Mouse (Mus musculus) adrenal gland, postnatal 4 days (tissue): ENCODE results near the gene Zmynd12. TPM values are rescaled to one million over a fixed set of nuclear protein-coding genes. Genes with fewer than 3 reads are reported as not detected.
A peak's percentile ranks its signal among the peaks of the same experiment; 100 is the strongest.

Experiments used
- DNase-seq, 2 experiments: peaks; one replicate each; pipeline ENCODE4 v3.0.0; 2021 to 2022; ENCODE audit warnings: low spot score in 2 of 2, mixed read lengths in 2 of 2
- total RNA-seq, 2 experiments: library from RNA; stranded (reverse); gene quantifications; 2 replicates each; pipeline ENCODE4 v1.2.3; 2021

The Zmynd12 gene
- total RNA-seq, 2 experiments from 2014 or later, result 2.5 to 5.1 TPM

GRCm38 (mm10) chr4:119447261-119447660 is 24.6 kb downstream of the Zmynd12 start:
- no peak for DNase-seq

GRCm38 (mm10) chr4:119447786-119448185 is 25.2 kb downstream of the Zmynd12 start:
- DNase-seq, result no peak

GRCm38 (mm10) chr4:119450436-119450835 is 27.8 kb downstream of the Zmynd12 start:
- no peak for DNase-seq

GRCm38 (mm10) chr4:119453128-119453527 is 30.5 kb downstream of the Zmynd12 start:
- DNase-seq, result no peak

GRCm38 (mm10) chr4:119453533-119453932 is 30.9 kb downstream of the Zmynd12 start:
- no peak for DNase-seq

- DNase-seq, result no peak
Measured at GRCm38 (mm10) chr4:119460296-119460695, 37.7 kb downstream of the Zmynd12 start.

- no peak for DNase-seq
Measured at GRCm38 (mm10) chr4:119460728-119461141, 38.1 kb downstream of the Zmynd12 start.

GRCm38 (mm10) chr4:119462457-119462856 is 39.8 kb downstream of the Zmynd12 start:
- DNase-seq, result no peak

- peak; percentile 34 to 35 for DNase-seq
Measured at GRCm38 (mm10) chr4:119462858-119463755, 40.5 kb downstream of the Zmynd12 start.

GRCm38 (mm10) chr4:119463756-119464419 is 41.3 kb downstream of the Zmynd12 start:
- DNase-seq, result no peak

GRCm38 (mm10) chr4:119465841-119466240 is 43.2 kb downstream of the Zmynd12 start:
- no peak for DNase-seq

GRCm38 (mm10) chr4:119467720-119468380 is 45.2 kb downstream of the Zmynd12 start:
- DNase-seq, result no peak

- no peak for DNase-seq
Measured at GRCm38 (mm10) chr4:119472545-119472944, 49.9 kb downstream of the Zmynd12 start.

- no peak for DNase-seq
Measured at GRCm38 (mm10) chr4:119473150-119473549, 50.5 kb downstream of the Zmynd12 start.

GRCm38 (mm10) chr4:119483051-119483450 is 60.4 kb downstream of the Zmynd12 start:
- DNase-seq, result no peak

GRCm38 (mm10) chr4:119484882-119485281 is 62.3 kb downstream of the Zmynd12 start:
- DNase-seq, result no peak

GRCm38 (mm10) chr4:119489666-119490065 is 67.1 kb downstream of the Zmynd12 start:
- DNase-seq, result no peak

GRCm38 (mm10) chr4:119490806-119491205 is 68.2 kb downstream of the Zmynd12 start:
- no peak for DNase-seq

- DNase-seq, result peak; percentile 7 to 31
Measured at GRCm38 (mm10) chr4:119492291-119492932, 69.8 kb downstream of the Zmynd12 start, which contains the start of gene Rimkla. Gene Rimkla, minus strand, starts transcription at chr4:119492628.

GRCm38 (mm10) chr4:119492933-119493327 is 70.3 kb downstream of the Zmynd12 start:
- DNase-seq, result no peak

- no peak for DNase-seq
Measured at GRCm38 (mm10) chr4:119498319-119498848, 75.8 kb downstream of the Zmynd12 start.
